27 mouse cellular contexts compared by ENCODE assay signal in the genomic region with DNA sequence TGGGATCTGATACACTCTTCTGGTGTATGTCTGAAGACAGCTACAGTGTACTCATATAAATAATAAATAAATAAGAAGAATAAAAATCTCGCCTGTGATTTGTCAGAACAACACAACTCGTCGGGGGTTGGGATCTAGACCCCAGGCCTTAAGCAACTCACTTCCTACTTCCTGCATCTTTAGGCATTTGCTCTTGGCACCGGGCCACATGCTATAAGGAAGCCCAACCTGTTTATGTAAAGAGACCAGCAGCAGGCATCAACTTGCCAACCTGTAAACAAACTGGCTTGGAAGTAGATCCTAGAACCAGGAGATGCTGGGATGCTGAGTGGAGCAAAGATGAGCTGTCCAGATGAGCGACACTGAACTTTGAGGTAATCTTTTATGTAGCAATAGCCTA. TPM values are rescaled to one million over a fixed set of nuclear protein-coding genes. Genes with fewer than 3 reads are reported as not detected.
DNase-seq lines count a peak whose midpoint lies in the region; ATAC-seq and TF ChIP-seq lines count a peak whose summit lies in the region.
"Had no signal": no experiment of that assay in that cellular context is flagged by ENCODE, and none has a peak within 500 bp of the region (broad histone marks: within the 10 kb centered on the region; RNA-seq: fewer than 3 reads in every experiment).

No protein-coding gene starts in this region.

- DNase-seq in lung, embryonic 14.5 days: peak; percentile 59
- DNase-seq in lung, postnatal 14 days: no peak
- DNase-seq in urinary bladder, postnatal 36 days (ENCODE audit: low spot score in 2 of 2): peak; percentile 32 to 43
- DNase-seq in urinary bladder, adult 2 months (ENCODE audit: low spot score): no peak
- DNase-seq in brain, embryonic 14.5 days (ENCODE audit: low read depth): peak; percentile 6
- DNase-seq in gastrocnemius, postnatal 36 days: no peak
- DNase-seq: adrenal gland, postnatal 10 days; cerebellum, adult 18-20 months; cerebellum, postnatal 10 days; forebrain, postnatal 0 days; kidney, adult 18-20 months; kidney, postnatal 36 days; left cerebral cortex, postnatal 4 days; liver; thymus, postnatal 4 days had no signal

- H3K27me3 ChIP-seq in lung, embryonic 14.5 days (ENCODE audit: insufficient read depth, low read length): no peaks in the 10 kb centered on the region
- H3K27me3 ChIP-seq in kidney, embryonic 15.5 days: no peaks in the 10 kb centered on the region
- H3K27me3 ChIP-seq: embryonic facial prominence, embryonic 15.5 days; forebrain, embryonic 12.5 days; heart, embryonic 15.5 days; megakaryocyte, embryonic 14.5 days; midbrain, embryonic 12.5 days; neural tube, embryonic 13.5 days had no signal

- H3K4me1 ChIP-seq in lung, embryonic 14.5 days (ENCODE audit: insufficient read depth): no peaks in the 10 kb centered on the region
- peaks cover 11% of the 10 kb centered on the region for H3K4me1 ChIP-seq in kidney, embryonic 15.5 days
- H3K4me1 ChIP-seq: embryonic facial prominence, embryonic 15.5 days; heart, embryonic 15.5 days; midbrain, embryonic 12.5 days had no signal

- no peak overlapping the region for H3K27ac ChIP-seq in lung, embryonic 14.5 days (ENCODE audit: low read depth)
- no peak overlapping the region for H3K27ac ChIP-seq in kidney, embryonic 15.5 days
- H3K27ac ChIP-seq: embryonic facial prominence, embryonic 15.5 days; forebrain, embryonic 12.5 days; heart, embryonic 10.5 days; heart, embryonic 15.5 days; layer of hippocampus, adult 2 months; liver, embryonic 14.5 days; midbrain, embryonic 12.5 days; neural tube, embryonic 13.5 days had no signal

- H3K4me3 ChIP-seq in lung, embryonic 14.5 days (ENCODE audit: low read depth, low read length): no peak overlapping the region
- H3K4me3 ChIP-seq in kidney, embryonic 15.5 days (replicated peaks): no peak overlapping the region
- H3K4me3 ChIP-seq: embryonic facial prominence, embryonic 15.5 days; forebrain, embryonic 12.5 days; heart, embryonic 10.5 days; heart, embryonic 15.5 days; layer of hippocampus, adult 2 months; megakaryocyte, embryonic 14.5 days; midbrain, embryonic 12.5 days; neural tube, embryonic 13.5 days had no signal

- no peak overlapping the region for H3K9ac ChIP-seq in lung, embryonic 14.5 days
- no peak overlapping the region for H3K9ac ChIP-seq in kidney, embryonic 15.5 days
- H3K9ac ChIP-seq: embryonic facial prominence, embryonic 15.5 days; forebrain, embryonic 12.5 days; forebrain, postnatal 0 days; heart, embryonic 15.5 days; liver, embryonic 14.5 days; midbrain, embryonic 12.5 days; neural tube, embryonic 13.5 days had no signal

- TF ChIP-seq POLR2A in brain, embryonic 14.5 days (IDR thresholded peaks at IDR 0.05; ENCODE audit: borderline replicate concordance, extremely low read depth, insufficient read depth, insufficient read length, poor library complexity, severe bottlenecking): no peak

- intact Hi-C loops in gastrocnemius, postnatal 36 days (cut with DNase I): no loop called here

- H3K9me3 ChIP-seq in lung, embryonic 14.5 days (ENCODE audit: low read depth, low read length): no peaks in the 10 kb centered on the region
- H3K9me3 ChIP-seq in kidney, embryonic 15.5 days (replicated peaks): no peaks in the 10 kb centered on the region
- H3K9me3 ChIP-seq: embryonic facial prominence, embryonic 15.5 days; forebrain, embryonic 12.5 days; heart, embryonic 10.5 days; heart, embryonic 15.5 days; megakaryocyte, embryonic 14.5 days; midbrain, embryonic 12.5 days; neural tube, embryonic 13.5 days had no signal

- 0 out of 2 replicates have a peak, but pooled peaks cover 2% of the 10 kb centered on the region for H3K36me3 ChIP-seq in lung, embryonic 14.5 days (ENCODE audit: insufficient read depth)
- peaks cover 4% of the 10 kb centered on the region for H3K36me3 ChIP-seq in kidney, embryonic 15.5 days
- H3K36me3 ChIP-seq: embryonic facial prominence, embryonic 15.5 days; forebrain, embryonic 12.5 days; heart, embryonic 10.5 days; heart, embryonic 15.5 days; midbrain, embryonic 12.5 days; neural tube, embryonic 13.5 days had no signal

- no peak for TF ChIP-seq CTCF in lung, embryonic 14.5 days (IDR thresholded peaks at IDR 0.05; ENCODE audit: low read depth)
- TF ChIP-seq CTCF in brain, embryonic 14.5 days (IDR thresholded peaks at IDR 0.05; ENCODE audit: borderline replicate concordance, extremely low read depth, insufficient read depth, insufficient read length): no peak

- H3K4me2 ChIP-seq in lung, embryonic 14.5 days: no peak overlapping the region
- no peak overlapping the region for H3K4me2 ChIP-seq in kidney, embryonic 15.5 days
- H3K4me2 ChIP-seq: embryonic facial prominence, embryonic 15.5 days; forebrain, embryonic 12.5 days; heart, embryonic 15.5 days; midbrain, embryonic 12.5 days; neural tube, embryonic 13.5 days had no signal

- 0 out of 2 replicates have a peak, but pooled peaks have one; percentile 41 for ATAC-seq in lung, embryonic 14.5 days (ENCODE audit: insufficient read depth)
- ATAC-seq in kidney, embryonic 15.5 days (replicated peaks; ENCODE audit: low FRiP score): no peak
- ATAC-seq: CD4-positive, CD25-positive, alpha-beta regulatory T cell, adult 4 months; forebrain, postnatal 0 days; hindbrain, embryonic 16.5 days had no signal

- 44% methylated on average over 5 of the region's 5 CpGs for WGBS in lung, embryonic 14.5 days
- WGBS in kidney, embryonic 15.5 days: 67% methylated on average over 5 of the region's 5 CpGs

RNA-seq across cellular contexts. Expression of gene Rell1, which starts 26.8 kb away (rescaled TPM):
- 15.7 and 16.6 TPM in 2 replicates for polyA plus RNA-seq in lung, embryonic 14.5 days (2014; fragmentation: Nextera tagmentation; extraction: Ambion mirVana)
- 21.4 and 24.1 TPM in 2 replicates for polyA plus RNA-seq in urinary bladder, adult 2 months (2012; rRNA removed)
- 8.0 and 8.1 TPM in 2 replicates for polyA plus RNA-seq in brain, embryonic 14.5 days (2012; rRNA removed)
- total RNA-seq in gastrocnemius, postnatal 36 days (2021): 10 to 100 TPM in 1 of 2 experiments, 1 to 10 TPM in 1; 9.7 to 10.2 TPM
- polyA plus RNA-seq in kidney, embryonic 15.5 days (2015; fragmentation: Nextera tagmentation; extraction: Ambion mirVana): 24.0 and 25.5 TPM in 2 replicates

Comparison
In these comparisons a context has a peak if more than half of its experiments do, and no peak if none do; other contexts are left out.
1. DNase-seq: peak in lung, embryonic 14.5 days (single experiment), urinary bladder, postnatal 36 days (2 of 2) and brain, embryonic 14.5 days (single experiment); none in lung, postnatal 14 days (single experiment), urinary bladder, adult 2 months (single experiment) and gastrocnemius, postnatal 36 days (0 of 2).